Mouse (Mus musculus) cerebral cortex, adult 2 months (tissue): ENCODE results near the gene Aqp7.

Experiments used
- WGBS: fragments of 180-500 bp; shearing (Covaris S2); methylation state at CpG from one replicate; pipeline ENCODE4 v1.1.7; 2018; 5-methylcytosine and 5-hydroxymethylcytosine counted together

Aqp7 gene

DNA sequence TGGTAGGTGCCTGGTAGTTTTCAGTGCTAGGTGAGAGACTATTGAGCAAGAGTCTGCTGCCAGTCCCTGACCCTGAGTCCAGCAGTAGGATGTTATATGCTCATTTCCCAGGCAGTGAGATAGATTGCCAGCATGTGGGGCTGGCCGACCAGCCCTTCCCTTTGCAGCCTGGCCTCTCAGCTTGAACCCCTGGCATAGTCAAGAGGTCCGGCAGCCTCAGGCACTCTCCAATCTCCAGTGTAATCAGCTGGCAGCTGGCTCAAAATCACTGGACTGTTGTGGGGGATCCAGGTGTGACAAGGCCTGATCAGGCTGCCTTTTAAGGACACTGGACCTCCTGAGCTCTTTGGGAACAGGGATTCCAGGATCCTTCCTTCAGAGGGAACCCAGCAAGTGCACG, 15.4 kb upstream of the Aqp7 start:
- WGBS, result 69% methylated on average over 3 of the region's 3 CpGs

DNA sequence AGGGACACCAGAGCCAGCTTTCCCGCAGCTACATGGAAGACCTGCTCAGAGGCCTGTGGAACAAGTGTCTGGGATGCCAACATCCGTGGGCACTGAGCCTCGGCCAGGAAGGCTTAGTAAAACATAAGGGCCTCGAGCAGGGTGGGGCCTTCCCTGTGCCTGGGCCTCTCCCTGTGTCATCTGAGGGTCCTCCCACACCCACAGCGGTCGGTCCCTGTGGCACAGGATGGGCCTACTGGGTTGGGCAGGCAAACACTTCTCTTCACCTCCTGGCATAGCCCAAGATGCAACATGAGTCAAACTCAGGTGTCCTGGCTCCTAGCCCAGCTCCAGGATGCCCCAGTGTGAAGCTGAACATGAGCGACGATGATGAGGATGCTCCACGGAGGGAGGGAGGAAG, 9.4 kb upstream of the Aqp7 start:
- 61% methylated on average over 9 of the region's 9 CpGs for WGBS

DNA sequence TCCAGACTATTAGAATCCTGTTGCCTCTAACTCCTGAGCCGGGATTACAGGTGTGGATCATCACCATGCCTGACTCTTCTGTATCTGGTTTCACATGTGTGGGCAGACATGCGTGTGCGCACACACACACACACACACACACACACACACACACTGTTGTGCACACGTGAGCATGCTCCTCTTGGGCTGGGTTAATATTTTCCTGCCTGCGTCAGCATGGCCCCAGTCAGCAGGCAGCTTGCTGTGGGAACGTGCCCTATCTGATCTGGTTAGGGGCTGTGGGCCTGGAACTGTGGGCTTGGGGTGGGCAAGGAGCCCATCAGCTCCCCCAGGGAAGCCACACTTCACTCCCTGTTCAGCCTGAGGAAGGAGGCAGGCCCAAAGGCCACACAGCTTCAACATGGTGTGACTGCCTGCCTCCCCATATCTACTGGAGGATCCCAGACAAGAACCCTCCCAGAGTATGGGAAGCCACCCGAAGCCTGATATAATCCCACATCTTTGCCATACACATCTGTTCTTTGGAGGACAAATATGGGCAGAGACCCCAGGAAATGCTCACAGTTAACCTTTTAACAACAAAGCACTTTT, 8.9 kb upstream of the Aqp7 start:
- 84% methylated on average over 7 of the region's 7 CpGs for WGBS

DNA sequence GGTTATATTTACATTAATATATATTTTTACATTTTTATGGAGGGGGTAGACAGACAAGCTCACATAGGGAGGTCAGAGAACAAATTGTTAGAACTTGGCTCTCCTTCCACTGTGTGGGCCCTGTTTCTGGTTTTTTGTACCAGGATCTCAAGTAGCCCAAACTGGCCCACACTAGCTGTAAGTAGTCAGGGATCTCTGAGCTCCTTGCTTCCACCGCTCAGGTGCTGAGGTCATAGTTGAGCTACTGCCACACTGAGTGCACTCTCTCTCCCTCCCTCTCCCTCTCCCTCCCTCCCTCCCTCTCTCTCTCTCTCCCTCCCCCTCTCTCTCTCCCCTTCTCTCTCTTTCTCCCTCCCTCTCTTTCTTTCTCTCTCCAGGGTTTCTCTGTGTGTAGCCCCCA, 8.3 kb upstream of the Aqp7 start:
- WGBS, result 75% methylated on average over 1 of the region's 1 CpGs

DNA sequence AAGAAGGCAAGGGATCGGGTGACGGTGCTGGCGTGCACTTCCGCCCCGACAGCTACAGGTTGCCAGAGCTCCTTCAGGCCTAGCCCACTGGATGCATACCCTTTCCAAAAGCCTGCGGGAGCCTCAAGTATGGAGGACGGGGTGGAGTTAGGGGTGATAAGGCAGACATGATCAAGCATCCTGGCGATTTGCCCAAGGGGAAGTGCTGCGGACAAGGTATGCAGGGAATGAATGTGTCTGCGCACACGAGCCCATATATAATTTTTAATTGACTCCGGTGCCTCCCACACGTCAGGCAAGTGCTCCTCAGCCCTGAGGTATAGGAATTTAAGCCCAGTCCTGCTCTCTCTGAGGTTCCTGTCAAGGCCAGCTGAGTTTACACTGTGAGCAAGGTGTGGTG, 7.2 kb upstream of the Aqp7 start:
- 85% methylated on average over 13 of the region's 13 CpGs for WGBS

DNA sequence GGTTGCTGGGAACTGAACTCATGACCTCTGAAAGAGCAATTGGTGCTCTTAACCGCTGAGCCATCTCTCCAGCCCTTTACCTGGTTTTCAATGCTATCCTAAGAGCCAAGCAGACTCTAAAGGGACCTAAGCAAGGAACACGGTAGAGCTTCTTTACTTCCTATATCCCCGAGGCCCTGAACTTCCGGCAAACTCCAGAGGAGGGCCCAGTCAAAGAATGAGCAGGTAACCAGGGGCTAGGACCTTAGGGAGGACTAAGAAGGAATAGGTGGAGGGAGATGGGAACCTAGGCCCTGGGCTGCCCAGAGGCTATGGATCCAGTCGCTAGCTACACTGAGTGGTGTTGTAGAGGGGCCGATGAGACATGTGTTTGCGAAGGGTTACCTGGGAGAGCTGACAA, 3.8 kb upstream of the Aqp7 start:
- 92% methylated on average over 7 of the region's 7 CpGs for WGBS

GRCm38 (mm10) chr4:41050726-41051675, 3.1 kb upstream of the Aqp7 start:
- 34% methylated on average over 16 of the region's 16 CpGs for WGBS

GRCm38 (mm10) chr4:41048926-41049325, 987 bp upstream of the Aqp7 start:
- WGBS, result 66% methylated on average over 2 of the region's 2 CpGs

DNA sequence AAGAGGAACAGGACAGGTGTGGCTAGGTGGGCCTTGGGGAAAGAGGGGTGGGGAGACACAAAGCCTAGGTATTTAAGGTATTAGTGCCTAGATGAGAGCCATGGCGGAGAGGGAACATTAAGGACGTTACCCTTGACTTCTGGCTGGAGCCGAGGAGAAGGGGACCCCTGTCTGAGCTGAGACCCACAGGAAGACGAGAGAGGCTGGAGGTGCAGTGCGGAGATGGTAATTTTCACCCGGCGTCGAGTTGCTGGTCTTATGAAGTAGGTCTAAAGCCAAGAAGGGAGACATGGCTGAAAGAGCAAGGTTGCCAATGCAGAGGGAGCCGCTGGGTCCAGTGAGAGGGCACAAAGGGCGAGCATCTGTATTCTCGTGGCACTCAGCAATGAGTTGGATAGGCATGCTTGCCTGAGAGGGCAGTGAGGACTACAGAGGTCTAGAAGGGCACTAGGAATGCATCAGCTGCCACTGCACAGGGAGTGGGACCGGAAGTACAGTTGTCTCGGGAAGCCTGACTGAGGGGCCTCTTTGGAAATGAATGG, 1.6 kb downstream of the Aqp7 start:
- WGBS, result 84% methylated on average over 13 of the region's 13 CpGs

DNA sequence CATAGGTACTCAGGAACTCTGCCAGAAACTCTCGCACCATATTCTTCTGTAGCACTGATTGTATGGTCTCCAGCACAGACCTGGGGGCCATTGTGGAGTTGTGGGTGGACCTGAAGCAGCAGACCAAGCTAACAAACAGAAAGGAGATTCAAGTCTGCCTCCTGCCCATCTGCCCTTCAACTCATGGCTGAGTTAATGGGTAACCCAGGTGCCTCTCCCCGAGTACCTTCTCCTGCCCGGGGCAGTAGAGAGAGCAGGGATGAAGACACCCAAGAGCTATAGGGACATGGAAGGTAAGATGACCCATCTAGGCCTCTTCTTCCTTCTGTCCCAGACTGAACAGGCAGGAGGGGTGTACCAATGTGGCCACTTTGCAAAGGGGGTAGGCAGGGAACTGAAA, 2.7 kb downstream of the Aqp7 start:
- WGBS, result 91% methylated on average over 3 of the region's 3 CpGs

DNA sequence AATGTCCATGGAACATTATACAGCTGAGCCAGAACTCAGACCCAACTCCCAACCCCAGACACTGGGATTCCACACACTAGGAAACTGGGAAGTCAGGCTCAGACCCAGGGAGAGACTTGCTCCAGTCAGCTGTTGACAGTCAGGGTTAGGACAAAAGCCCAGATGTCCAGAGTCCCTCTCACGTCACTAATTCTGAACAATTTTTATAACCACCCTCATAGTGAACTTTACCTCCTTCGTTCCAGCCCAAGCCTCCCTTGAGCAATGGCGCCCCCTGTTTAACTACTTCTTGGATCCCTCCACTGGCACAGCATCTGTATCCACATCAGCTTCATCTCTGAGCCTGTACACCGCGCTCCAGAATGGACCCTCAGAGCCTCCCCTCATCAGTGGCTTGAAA, 4.0 kb downstream of the Aqp7 start:
- 81% methylated on average over 5 of the region's 5 CpGs for WGBS

DNA sequence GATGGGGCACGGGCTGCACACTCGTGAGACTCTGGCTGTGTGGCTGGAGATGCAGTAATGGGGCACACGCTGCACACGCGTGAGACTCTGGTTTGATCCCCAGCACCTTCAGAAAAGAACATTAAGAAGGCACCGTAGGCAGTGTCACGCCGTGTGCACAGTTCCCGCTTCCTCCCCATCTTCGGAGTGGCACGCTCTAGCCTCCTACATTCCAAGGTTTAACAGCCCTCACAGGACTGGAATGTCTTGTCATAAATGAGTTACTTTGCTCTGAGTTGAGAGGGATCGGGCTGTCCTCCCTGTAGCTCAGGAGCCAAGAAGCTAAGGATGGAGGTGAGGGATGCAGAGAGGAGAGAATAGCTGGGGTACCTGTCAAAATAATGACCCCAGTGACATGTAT, 5.1 kb downstream of the Aqp7 start:
- 83% methylated on average over 12 of the region's 12 CpGs for WGBS

DNA sequence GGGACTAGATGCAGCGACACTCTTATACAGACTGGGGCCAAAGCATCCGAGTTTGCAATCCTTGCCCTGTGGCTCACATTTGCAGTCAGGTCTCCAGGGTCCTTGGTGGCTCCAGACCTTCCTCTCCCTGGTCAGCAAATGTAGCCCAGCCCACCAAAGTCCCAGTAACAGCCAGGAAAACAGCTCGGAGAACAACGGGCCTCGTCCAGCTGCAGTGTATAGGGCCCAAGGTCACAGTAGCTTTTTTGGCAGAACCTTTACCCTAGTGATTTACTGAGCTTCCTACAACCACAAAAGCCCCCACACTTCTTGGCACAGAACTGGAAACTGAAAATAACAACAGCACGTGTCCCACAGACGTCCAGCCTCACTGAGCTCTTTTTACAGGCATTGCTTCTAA, 7.0 kb downstream of the Aqp7 start:
- WGBS, result 59% methylated on average over 7 of the region's 7 CpGs

GRCm38 (mm10) chr4:41037942-41038341, 10.0 kb downstream of the Aqp7 start:
- WGBS, result 58% methylated on average over 3 of the region's 3 CpGs

- 74% methylated on average over 3 of the region's 3 CpGs for WGBS
Measured at GRCm38 (mm10) chr4:41031242-41031641, 16.7 kb downstream of the Aqp7 start.

DNA sequence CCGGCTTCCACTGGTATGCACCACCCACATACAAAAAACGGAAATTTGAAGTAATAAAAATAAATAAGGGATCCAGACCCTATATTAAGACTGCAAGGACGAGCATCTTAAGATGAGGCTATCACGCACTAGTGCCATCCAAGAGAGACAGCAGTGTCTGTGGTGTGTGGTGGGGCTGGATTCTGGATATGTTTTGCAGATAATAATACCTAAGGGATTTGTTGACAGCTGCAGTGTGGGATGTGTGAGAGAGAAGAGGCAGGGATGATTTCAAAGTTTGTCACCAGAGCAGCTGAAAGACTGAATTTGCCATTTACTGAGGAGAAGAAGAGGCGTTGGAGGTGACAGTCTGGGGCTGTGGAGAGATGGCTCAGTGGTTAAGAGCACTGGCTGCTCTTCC, 18.6 kb downstream of the Aqp7 start:
- 54% methylated on average over 5 of the region's 5 CpGs for WGBS

- WGBS, result 85% methylated on average over 4 of the region's 4 CpGs
Measured at GRCm38 (mm10) chr4:41028272-41028671, 19.7 kb downstream of the Aqp7 start.

DNA sequence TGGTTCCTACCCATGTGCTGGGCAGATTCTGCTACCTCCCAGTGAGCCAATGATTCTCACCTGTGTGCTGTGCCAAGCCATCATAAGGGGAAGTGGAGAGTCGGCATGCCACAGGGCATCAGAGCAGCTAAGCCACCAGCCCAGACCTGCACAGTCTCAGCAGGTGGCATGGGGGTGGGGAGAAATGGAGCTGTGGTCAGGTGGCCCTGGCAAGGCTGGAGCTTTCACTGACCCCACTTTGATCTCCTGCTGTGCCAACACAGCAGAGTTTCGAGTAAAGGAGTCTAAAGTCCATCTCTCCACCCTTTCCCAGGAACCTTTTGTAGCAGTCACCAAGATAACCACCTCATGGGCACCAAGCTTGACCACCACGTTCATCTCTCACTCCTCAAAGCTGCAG, 20.1 kb downstream of the Aqp7 start:
- WGBS, result 94% methylated on average over 3 of the region's 3 CpGs

GRCm38 (mm10) chr4:41026086-41026787, 21.7 kb downstream of the Aqp7 start:
- 76% methylated on average over 8 of the region's 8 CpGs for WGBS

GRCm38 (mm10) chr4:41021094-41021493, 26.8 kb downstream of the Aqp7 start:
- 92% methylated on average over 5 of the region's 5 CpGs for WGBS

- WGBS, result 97% methylated on average over 5 of the region's 5 CpGs
Measured at GRCm38 (mm10) chr4:41015798-41016197, 32.1 kb downstream of the Aqp7 start.

DNA sequence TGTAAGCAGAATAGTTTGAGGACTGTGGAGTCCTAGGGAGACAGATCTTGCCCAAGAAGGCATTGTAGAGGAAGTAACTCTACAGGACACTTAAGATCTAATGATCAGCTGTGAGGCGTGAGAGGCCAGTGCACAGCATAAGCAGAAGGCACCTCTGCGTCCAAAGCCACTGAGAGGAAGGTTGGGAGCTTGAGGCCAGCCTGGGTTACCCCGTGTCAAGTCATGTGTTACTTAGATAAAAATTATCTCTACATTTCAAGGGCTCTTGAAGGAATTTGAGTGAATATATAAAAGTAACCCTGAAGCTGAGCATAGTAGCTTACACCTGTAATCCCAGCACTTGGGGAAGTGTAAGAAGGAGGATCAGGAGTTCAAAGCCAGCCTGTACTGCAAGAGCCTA, 34.6 kb downstream of the Aqp7 start:
- WGBS, result 90% methylated on average over 3 of the region's 3 CpGs
